Mouse (Mus musculus) heart, embryonic 14.5 days (tissue): ENCODE measurements around the gene Adamts6. TPM values are rescaled to one million over a fixed set of nuclear protein-coding genes. Genes with fewer than 3 reads are reported as not detected.

Source experiments
- ATAC-seq: fragments of 200-750 bp; cut with Nextera tagmentation; 2 replicates; pipeline ENCODE4 v1.8.0; 2017; ENCODE audit warnings: low read depth, moderate TSS enrichment; ENCODE audit not compliant: insufficient number of reproducible peaks, insufficient read depth, low FRiP score
- H3K27ac ChIP-seq, 2 experiments: fragments of 200-500 bp in 1 of 2; fragments of 300-500 bp in 1 of 2; sonication (generic) in 1 of 2; replicated peaks in 1 of 2; 2 replicates each; pipeline ENCODE4 v1.5.1; 2012 to 2014; ENCODE audit warnings: low read depth in 2 of 2, low read length in 2 of 2, control low read depth in 1 of 2, mild to moderate bottlenecking in 1 of 2, mixed read lengths in 1 of 2; ENCODE audit not compliant: control insufficient read depth in 1 of 2, insufficient read depth in 1 of 2
- H3K27me3 ChIP-seq: fragments of 300-500 bp; sonication (generic); 2 replicates; pipeline ENCODE4 v1.6.1; 2014; ENCODE audit warnings: mild to moderate bottlenecking, low read length, control low read depth; ENCODE audit not compliant: control insufficient read depth, insufficient read depth
- H3K36me3 ChIP-seq: fragments of 300-500 bp; sonication (generic); 2 replicates; pipeline ENCODE4 v1.6.1; 2014; ENCODE audit warnings: mild to moderate bottlenecking, control low read depth, low read length, mixed read lengths; ENCODE audit not compliant: control insufficient read depth, insufficient read depth
- H3K4me1 ChIP-seq, 2 experiments: fragments of 200-500 bp in 1 of 2; fragments of 300-500 bp in 1 of 2; sonication (generic) in 1 of 2; 2 replicates each; pipeline ENCODE4 v1.6.1; 2012 to 2014; ENCODE audit warnings: low read length in 2 of 2, control low read depth in 1 of 2, mixed read lengths in 1 of 2; ENCODE audit not compliant: control insufficient read depth in 2 of 2, insufficient read depth in 2 of 2
- H3K4me2 ChIP-seq: fragments of 300-500 bp; sonication (generic); 2 replicates; pipeline ENCODE4 v1.6.1; 2014; ENCODE audit warnings: mild to moderate bottlenecking, low read length
- H3K4me3 ChIP-seq, 2 experiments: fragments of 200-500 bp in 1 of 2; fragments of 300-500 bp in 1 of 2; sonication (generic) in 1 of 2; 2 replicates each; pipeline ENCODE4 v1.5.1; 2012 to 2014; ENCODE audit warnings: low read length in 2 of 2, mild to moderate bottlenecking in 2 of 2, control low read depth in 1 of 2, low read depth in 1 of 2, moderate library complexity in 1 of 2; ENCODE audit not compliant: control insufficient read depth in 1 of 2, insufficient read depth in 1 of 2
- H3K9ac ChIP-seq: fragments of 300-500 bp; sonication (generic); 2 replicates; pipeline ENCODE4 v1.6.1; 2014; ENCODE audit warnings: mild to moderate bottlenecking, low read length
- H3K9me3 ChIP-seq: fragments of 300-500 bp; sonication (generic); 2 replicates; pipeline ENCODE4 v1.6.1; 2016; ENCODE audit warnings: low read length, control low read depth; ENCODE audit not compliant: control insufficient read depth
- WGBS: fragments of 180-500 bp; shearing (Covaris S2); extraction: QIAGEN DNeasy Blood & Tissue Kit; methylation state at CpG from one replicate; pipeline ENCODE4 v1.1.7; 2014; 5-methylcytosine and 5-hydroxymethylcytosine counted together
- polyA plus RNA-seq: library from polyadenylated mRNA; unstranded; fragments of >200 nt; fragmentation: Nextera tagmentation; extraction: Ambion mirVana; gene quantifications from 2 replicates; pipeline ENCODE4 v1.2.1, GENCODE M21; 2014

Adamts6 gene
- polyA plus RNA-seq, 1 experiment from 2014 or later, result 9.8 TPM

GRCm38 (mm10) chr13:104494200-104494873, 206.7 kb downstream of the Adamts6 start:
- Histone ChIP-seq H3K27me3 (no peaks in the 10 kb centered on the region), H3K9ac (no peak overlapping the region), H3K4me1 (peaks cover 7 to 10% of the 10 kb centered on the region in 2 experiments), H3K27ac (peak overlapping the region; percentile 53 to 58; a peak in 3 of 4 replicates), H3K4me3 (no peak overlapping the region), H3K9me3 (no peaks in the 10 kb centered on the region), H3K4me2 (no peak overlapping the region), H3K36me3 (peaks cover 20% of the 10 kb centered on the region)
- 28% methylated on average over 8 of the region's 8 CpGs for WGBS
- ATAC-seq, result no peak

DNA sequence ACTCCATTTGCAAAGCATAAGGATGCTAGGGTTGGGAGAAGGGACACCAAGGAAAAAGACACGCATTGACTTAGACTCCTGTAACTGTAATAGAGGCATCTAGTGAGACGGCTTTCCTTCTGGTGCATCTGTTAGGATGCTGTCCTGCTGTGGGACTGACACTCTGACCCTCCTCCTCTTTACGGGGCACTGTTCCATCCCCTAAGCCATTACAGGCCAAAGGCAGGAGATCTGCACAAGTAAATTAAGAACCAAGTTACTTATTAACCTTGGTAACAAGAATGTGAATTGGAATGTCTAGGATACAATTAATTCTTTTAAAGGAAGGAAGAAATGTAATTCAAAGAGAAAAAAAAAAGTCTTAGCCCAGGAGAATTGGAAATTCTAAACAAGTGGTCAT, 210.0 kb downstream of the Adamts6 start:
- no peaks in the 10 kb centered on the region for H3K9me3 ChIP-seq

GRCm38 (mm10) chr13:104498669-104499068, 211.0 kb downstream of the Adamts6 start:
- Histone ChIP-seq H3K9me3 (no peaks in the 10 kb centered on the region), H3K27ac (no peak overlapping the region), H3K27me3 (no peaks in the 10 kb centered on the region), H3K36me3 (peaks cover 14% of the 10 kb centered on the region), H3K4me2 (no peak overlapping the region), H3K9ac (no peak overlapping the region), H3K4me1 (peaks cover 2 to 6% of the 10 kb centered on the region in 2 experiments), H3K4me3 (no peak overlapping the region)
- WGBS, result 94% methylated on average over 6 of the region's 6 CpGs
- ATAC-seq, result no peak

More for the DNA sequence above, 210.0 kb downstream of the Adamts6 start:
- H3K4me1 ChIP-seq, result peaks cover 2 to 6% of the 10 kb centered on the region in 2 experiments
- H3K9ac ChIP-seq, result no peak overlapping the region
- no peak overlapping the region for H3K4me2 ChIP-seq
- ATAC-seq, result no peak
- peaks cover 20% of the 10 kb centered on the region for H3K36me3 ChIP-seq
- 85% methylated on average over 3 of the region's 3 CpGs for WGBS
- no peak overlapping the region for H3K4me3 ChIP-seq
- H3K27ac ChIP-seq, result no peak overlapping the region
- no peaks in the 10 kb centered on the region for H3K27me3 ChIP-seq

DNA sequence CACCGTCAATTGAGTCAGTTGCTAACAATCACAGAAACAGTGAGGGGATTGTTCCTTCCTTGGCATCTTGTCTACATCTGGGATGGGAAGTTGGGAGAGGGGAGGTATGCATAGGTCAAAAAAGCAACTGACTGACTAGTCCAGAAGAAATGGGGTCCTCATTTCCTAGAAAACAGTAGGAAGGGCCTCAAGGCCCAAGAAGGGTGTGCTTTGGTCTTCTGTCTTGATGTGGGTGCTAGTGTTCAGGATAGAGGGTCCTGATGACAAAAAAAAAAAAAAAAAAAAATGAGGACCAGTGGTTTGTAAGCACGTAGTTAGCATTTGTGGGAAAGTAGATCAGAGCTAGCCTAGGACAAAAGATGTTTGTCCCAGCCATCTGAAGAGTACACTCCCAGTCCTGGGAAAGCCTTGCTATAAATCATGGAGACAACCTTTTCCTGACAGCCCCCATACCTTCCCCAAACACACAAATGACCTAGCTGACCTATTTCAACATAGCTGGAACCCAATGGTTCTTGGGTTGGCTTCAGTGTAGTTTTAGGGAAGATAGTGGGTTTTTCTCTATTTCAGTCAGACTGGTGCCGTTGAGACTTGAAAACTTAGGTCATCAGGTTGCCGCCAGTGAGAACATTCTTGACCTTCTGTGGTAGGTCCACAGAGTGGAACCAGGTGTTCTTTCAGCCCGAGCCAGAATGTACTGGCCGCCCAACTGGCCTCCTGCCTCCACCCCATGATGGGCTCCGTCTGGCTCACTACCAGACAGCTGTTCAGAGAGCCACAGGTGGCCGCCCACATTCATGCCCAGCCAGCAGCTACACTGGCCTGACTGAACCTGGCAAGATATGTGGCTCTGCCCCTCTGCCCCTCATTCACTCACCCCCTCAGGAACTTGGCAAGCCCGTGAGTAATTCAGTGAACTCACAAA, 211.7 kb downstream of the Adamts6 start:
- H3K27ac ChIP-seq, result no peak overlapping the region
- no peaks in the 10 kb centered on the region for H3K9me3 ChIP-seq
- no peak overlapping the region for H3K9ac ChIP-seq
- H3K27me3 ChIP-seq, result no peaks in the 10 kb centered on the region
- H3K36me3 ChIP-seq, result peaks cover 10% of the 10 kb centered on the region
- no peak overlapping the region for H3K4me2 ChIP-seq
- 80% methylated on average over 9 of the region's 9 CpGs for WGBS
- no peak overlapping the region for H3K4me3 ChIP-seq
- no peak for ATAC-seq
- H3K4me1 ChIP-seq, result peaks cover 1 to 3% of the 10 kb centered on the region in 2 experiments

- ATAC-seq, result no peak
- Histone ChIP-seq H3K27me3 (no peaks in the 10 kb centered on the region), H3K9me3 (no peaks in the 10 kb centered on the region), H3K36me3 (no peaks in the 10 kb centered on the region), H3K4me3 (no peak overlapping the region), H3K27ac (no peak overlapping the region), H3K4me1 (0 out of 4 replicates have a peak, but pooled peaks cover 0 to 2% of the 10 kb centered on the region in 2 experiments), H3K9ac (no peak overlapping the region), H3K4me2 (no peak overlapping the region)
- WGBS, result 90% methylated on average over 7 of the region's 7 CpGs
Measured at GRCm38 (mm10) chr13:104502406-104502805, 214.8 kb downstream of the Adamts6 start.

DNA sequence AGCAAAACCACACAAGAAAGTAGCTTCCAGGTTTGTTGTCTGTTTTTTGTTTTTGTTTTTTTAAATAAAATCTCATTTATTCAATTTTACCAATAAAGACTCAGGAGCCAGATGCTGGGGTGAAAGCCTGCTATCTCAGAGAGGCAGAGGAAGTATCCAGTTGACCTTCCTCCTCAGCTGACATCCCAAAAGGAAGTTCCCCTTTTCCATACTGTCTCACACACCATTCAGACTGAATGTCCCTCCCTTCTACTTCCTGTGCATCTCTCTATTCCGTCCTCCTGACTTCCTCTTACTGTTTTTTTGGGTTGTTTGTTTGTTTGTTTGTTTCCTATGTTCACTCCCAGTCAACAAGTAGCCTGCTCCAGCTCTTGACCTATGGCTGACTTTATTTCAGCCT, 216.4 kb downstream of the Adamts6 start:
- no peak overlapping the region for H3K9ac ChIP-seq

GRCm38 (mm10) chr13:104506165-104506875, 218.7 kb downstream of the Adamts6 start:
- Histone ChIP-seq H3K27ac (no peak overlapping the region), H3K27me3 (no peaks in the 10 kb centered on the region), H3K9me3 (no peaks in the 10 kb centered on the region), H3K9ac (no peak overlapping the region), H3K4me2 (no peak overlapping the region), H3K36me3 (no peaks in the 10 kb centered on the region), H3K4me1 (peaks cover 8 to 14% of the 10 kb centered on the region in 2 experiments), H3K4me3 (no peak overlapping the region)
- ATAC-seq, result no peak
- WGBS, result 81% methylated on average over 6 of the region's 6 CpGs

More for the DNA sequence above, 216.4 kb downstream of the Adamts6 start:
- WGBS, result 72% methylated on average over 1 of the region's 1 CpGs
- no peak for ATAC-seq
- no peaks in the 10 kb centered on the region for H3K36me3 ChIP-seq
- no peak overlapping the region for H3K27ac ChIP-seq
- H3K9me3 ChIP-seq, result no peaks in the 10 kb centered on the region
- H3K4me2 ChIP-seq, result no peak overlapping the region
- 0 out of 4 replicates have a peak, but pooled peaks cover 0 to 2% of the 10 kb centered on the region in 2 experiments for H3K4me1 ChIP-seq
- H3K4me3 ChIP-seq, result no peak overlapping the region
- H3K27me3 ChIP-seq, result no peaks in the 10 kb centered on the region
